Mouse (Mus musculus) liver, embryonic 14.5 days (tissue): ENCODE data around the gene Nrxn3. TPM values are rescaled to one million over a fixed set of nuclear protein-coding genes. Genes with fewer than 3 reads are reported as not detected.

Source experiments
- ATAC-seq: fragments of 200-750 bp; cut with Nextera tagmentation; 2 replicates; pipeline ENCODE4 v1.8.0; 2017; ENCODE audit warnings: moderate number of reproducible peaks, mild to moderate bottlenecking, moderate library complexity; ENCODE audit not compliant: insufficient read depth
- DNase-seq, 3 experiments: peaks; one replicate each; pipeline ENCODE4 v3.0.0-alpha.2; 2012 to 2013; ENCODE audit warnings: low read depth in 3 of 3, low spot score in 3 of 3
- H3K27ac ChIP-seq: fragments of 300-500 bp; sonication (generic); 2 replicates; pipeline ENCODE4 v1.5.1; 2014; ENCODE audit warnings: moderate library complexity, mild to moderate bottlenecking, control low read depth, inconsistent platforms
- H3K27me3 ChIP-seq: fragments of 300-500 bp; sonication (generic); 2 replicates; pipeline ENCODE4 v1.6.1; 2014; ENCODE audit warnings: mild to moderate bottlenecking, low read length, moderate library complexity; ENCODE audit not compliant: control insufficient read depth, insufficient read depth
- H3K36me3 ChIP-seq: fragments of 300-500 bp; sonication (generic); replicated peaks from 2 replicates; pipeline ENCODE4 v1.6.1; 2014; ENCODE audit warnings: low read depth; ENCODE audit not compliant: control insufficient read depth, insufficient read depth
- H3K4me1 ChIP-seq, 2 experiments: fragments of 200-500 bp in 1 of 2; fragments of 300-500 bp in 1 of 2; sonication (generic) in 1 of 2; replicated peaks; 2 replicates each; pipeline ENCODE4 v1.6.1; 2012 to 2014; ENCODE audit warnings: antibody characterized with exemption in 1 of 2, inconsistent platforms in 1 of 2, low read length in 1 of 2; ENCODE audit not compliant: control insufficient read depth in 2 of 2, insufficient read depth in 2 of 2
- H3K4me2 ChIP-seq: fragments of 300-500 bp; sonication (generic); 2 replicates; pipeline ENCODE4 v1.6.1; 2014; ENCODE audit warnings: low read depth, mild to moderate bottlenecking, control low read depth, moderate library complexity
- H3K4me3 ChIP-seq, 2 experiments: fragments of 200-500 bp in 1 of 2; fragments of 300-500 bp in 1 of 2; sonication (generic) in 1 of 2; 2 replicates each; pipeline ENCODE4 v1.5.1; 2012 to 2014; ENCODE audit warnings: low read depth in 2 of 2, low read length in 2 of 2, mild to moderate bottlenecking in 2 of 2, control low read depth in 1 of 2, inconsistent platforms in 1 of 2, moderate library complexity in 1 of 2; ENCODE audit not compliant: insufficient read depth in 1 of 2
- H3K9ac ChIP-seq: fragments of 300-500 bp; sonication (generic); replicated peaks from 2 replicates; pipeline ENCODE4 v1.6.1; 2014; ENCODE audit warnings: mild to moderate bottlenecking, control low read depth, moderate library complexity
- H3K9me3 ChIP-seq: fragments of 300-500 bp; sonication (generic); 2 replicates; pipeline ENCODE4 v1.6.1; 2016; ENCODE audit warnings: low read length, mixed read lengths; ENCODE audit not compliant: control insufficient read depth
- CTCF ChIP-seq: IDR thresholded peaks from 2 replicates; pipeline ENCODE4 v1.5.1; 2016; ENCODE audit warnings: antibody characterized with exemption, low read depth, control low read depth
- EP300 ChIP-seq: IDR thresholded peaks from 2 replicates; pipeline ENCODE4 v1.6.1; 2016; ENCODE audit warnings: antibody characterized with exemption, low read depth
- WGBS: fragments of 180-500 bp; shearing (Covaris S2); extraction: QIAGEN DNeasy Blood & Tissue Kit; methylation state at CpG from one replicate; pipeline ENCODE4 v1.1.7; 2014; ENCODE audit not compliant: insufficient replicate concordance; 5-methylcytosine and 5-hydroxymethylcytosine counted together
- polyA plus RNA-seq, 2 experiments: library from polyadenylated mRNA; depleted of rRNA in 1 of 2; stranded (reverse) in 1 of 2; unstranded in 1 of 2; fragments of >200 nt; fragmentation: Nextera tagmentation in 1 of 2; extraction: Ambion mirVana in 1 of 2; gene quantifications; 2 replicates each; pipeline versions ENCODE4 v1.2.1 to v1.2.3; 2012 to 2014

Gene Nrxn3
- polyA plus RNA-seq, 2 experiments, result 0.12 to 0.38 TPM

- H3K4me1 ChIP-seq, result no peaks in the 10 kb centered on the region
- H3K4me2 ChIP-seq, result no peak overlapping the region
- DNase-seq (no peak), ATAC-seq (no peak)
- WGBS, result 39% methylated on average over 10 of the region's 10 CpGs
- H3K36me3 ChIP-seq, result no peaks in the 10 kb centered on the region
- no peaks in the 10 kb centered on the region for H3K27me3 ChIP-seq
- H3K4me3 ChIP-seq, result no peak overlapping the region
- H3K9me3 ChIP-seq, result no peaks in the 10 kb centered on the region
- H3K27ac ChIP-seq, result no peak overlapping the region
- no peak for TF ChIP-seq EP300
- no peak for TF ChIP-seq CTCF
- H3K9ac ChIP-seq, result no peak overlapping the region
These were observed 352.0 kb downstream of the Nrxn3 start for GRCm38 (mm10) chr12:89074551-89075295.

GRCm38 (mm10) chr12:89093806-89094479 is 371.3 kb downstream of the Nrxn3 start:
- 68% methylated on average over 8 of the region's 8 CpGs for WGBS
- H3K9ac ChIP-seq, result no peak overlapping the region
- ATAC-seq, result no peak

GRCm38 (mm10) chr12:89097561-89097960 is 374.9 kb downstream of the Nrxn3 start:
- H3K27ac ChIP-seq, result no peak overlapping the region
- ATAC-seq, result no peak
- DNase-seq, result no peak
- no peaks in the 10 kb centered on the region for H3K27me3 ChIP-seq
- 54% methylated on average over 2 of the region's 2 CpGs for WGBS
- no peaks in the 10 kb centered on the region for H3K4me1 ChIP-seq
- H3K4me2 ChIP-seq, result no peak overlapping the region
- H3K9ac ChIP-seq, result no peak overlapping the region
- no peak for TF ChIP-seq CTCF
- no peak for TF ChIP-seq EP300
- no peak overlapping the region for H3K4me3 ChIP-seq
- no peaks in the 10 kb centered on the region for H3K9me3 ChIP-seq
- no peaks in the 10 kb centered on the region for H3K36me3 ChIP-seq

More at GRCm38 (mm10) chr12:89093806-89094479, 371.3 kb downstream of the Nrxn3 start:
- no peak for DNase-seq
- H3K4me3 ChIP-seq, result no peak overlapping the region
- TF ChIP-seq EP300 (no peak), CTCF (no peak)
- H3K27ac ChIP-seq, result no peak overlapping the region
- H3K36me3 ChIP-seq, result no peaks in the 10 kb centered on the region
- no peaks in the 10 kb centered on the region for H3K27me3 ChIP-seq
- H3K4me2 ChIP-seq, result no peak overlapping the region
- no peaks in the 10 kb centered on the region for H3K4me1 ChIP-seq
- H3K9me3 ChIP-seq, result no peaks in the 10 kb centered on the region

GRCm38 (mm10) chr12:89106029-89106733 is 383.5 kb downstream of the Nrxn3 start:
- TF ChIP-seq CTCF (peak; percentile 75), EP300 (no peak)
- Histone ChIP-seq H3K4me3 (no peak overlapping the region), H3K36me3 (no peaks in the 10 kb centered on the region), H3K4me2 (no peak overlapping the region), H3K27me3 (no peaks in the 10 kb centered on the region), H3K4me1 (no peaks in the 10 kb centered on the region), H3K27ac (no peak overlapping the region), H3K9ac (no peak overlapping the region), H3K9me3 (no peaks in the 10 kb centered on the region)
- DNase-seq (peak in 1 of 3 experiments; percentile 6), ATAC-seq (no peak; the same call in 1 of the 2 replicates)
- WGBS, result 10% methylated on average over 9 of the region's 9 CpGs
